Mouse (Mus musculus): ENCODE data around the gene Psors1c2. TPM values are rescaled to one million over a fixed set of nuclear protein-coding genes. Genes with fewer than 3 reads are reported as not detected.

Psors1c2 gene
- polyA plus RNA-seq (2014; fragmentation: Illumina TruSeq; extraction: RNeasy Lipid Tissue Mini Kit (QIAGEN cat#74804); ENCODE audit: low read depth, low replicate concordance): not detected

GRCm38 (mm10) chr17:35532901-35533300 is at the start of gene Psors1c2:
Psors1c2 (plus strand) TSS chr17:35533201.

GRCm38 (mm10) chr17:35505776-35506175 is 27.2 kb upstream of the Psors1c2 start, which contains the start of gene Pou5f1:
Pou5f1 (plus strand) TSS chr17:35506018.

GRCm38 (mm10) chr17:35516652-35517500 is 16.1 kb upstream of the Psors1c2 start, which contains the start of the genes Tcf19 and Cchcr1:
Tcf19 (minus strand) TSS chr17:35516824.
Cchcr1 (plus strand) TSS chr17:35517100.

GRCm38 (mm10) chr17:35551881-35552414 is 18.9 kb downstream of the Psors1c2 start, which contains the start of gene Cdsn:
Cdsn (plus strand) TSS chr17:35552128.

GRCm38 (mm10) chr17:35567150-35567549 is 34.1 kb downstream of the Psors1c2 start, which contains the start of gene 2300002M23Rik:
2300002M23Rik (plus strand) TSS chr17:35567450.

Other genes with a start within 250 kb of the Psors1c2 start
- not detected for gene H2-Q1, start 212.8 kb upstream of the Psors1c2 start, polyA plus RNA-seq (2014; fragmentation: Illumina TruSeq; extraction: RNeasy Lipid Tissue Mini Kit (QIAGEN cat#74804); ENCODE audit: low read depth, low replicate concordance)
- 3.6 TPM for gene H2-Q2, start 191.0 kb upstream of the Psors1c2 start, polyA plus RNA-seq (2014; fragmentation: Illumina TruSeq; extraction: RNeasy Lipid Tissue Mini Kit (QIAGEN cat#74804); ENCODE audit: low read depth, low replicate concordance)
- gene H2-Q4, start 153.6 kb upstream of the Psors1c2 start, polyA plus RNA-seq (2014; fragmentation: Illumina TruSeq; extraction: RNeasy Lipid Tissue Mini Kit (QIAGEN cat#74804); ENCODE audit: low read depth, low replicate concordance): 52.9 TPM
- gene H2-Q6, start 108.4 kb upstream of the Psors1c2 start, polyA plus RNA-seq (2014; fragmentation: Illumina TruSeq; extraction: RNeasy Lipid Tissue Mini Kit (QIAGEN cat#74804); ENCODE audit: low read depth, low replicate concordance): 27.5 TPM
- gene H2-Q7, start 94.0 kb upstream of the Psors1c2 start, polyA plus RNA-seq (2014; fragmentation: Illumina TruSeq; extraction: RNeasy Lipid Tissue Mini Kit (QIAGEN cat#74804); ENCODE audit: low read depth, low replicate concordance): 30.0 TPM
- 6.2 TPM for gene H2-Q10, start 63.1 kb upstream of the Psors1c2 start, polyA plus RNA-seq (2014; fragmentation: Illumina TruSeq; extraction: RNeasy Lipid Tissue Mini Kit (QIAGEN cat#74804); ENCODE audit: low read depth, low replicate concordance)
- gene Pou5f1, start 27.2 kb upstream of the Psors1c2 start, polyA plus RNA-seq (2014; fragmentation: Illumina TruSeq; extraction: RNeasy Lipid Tissue Mini Kit (QIAGEN cat#74804); ENCODE audit: low read depth, low replicate concordance): not detected
- gene Tcf19, start 16.4 kb upstream of the Psors1c2 start, polyA plus RNA-seq (2014; fragmentation: Illumina TruSeq; extraction: RNeasy Lipid Tissue Mini Kit (QIAGEN cat#74804); ENCODE audit: low read depth, low replicate concordance): 6.6 TPM
- gene Cchcr1, start 16.1 kb upstream of the Psors1c2 start, polyA plus RNA-seq (2014; fragmentation: Illumina TruSeq; extraction: RNeasy Lipid Tissue Mini Kit (QIAGEN cat#74804); ENCODE audit: low read depth, low replicate concordance): 13.5 TPM
- gene Cdsn, start 18.9 kb downstream of the Psors1c2 start, polyA plus RNA-seq (2014; fragmentation: Illumina TruSeq; extraction: RNeasy Lipid Tissue Mini Kit (QIAGEN cat#74804); ENCODE audit: low read depth, low replicate concordance): 27.1 TPM
- gene 2300002M23Rik, start 34.2 kb downstream of the Psors1c2 start, polyA plus RNA-seq (2014; fragmentation: Illumina TruSeq; extraction: RNeasy Lipid Tissue Mini Kit (QIAGEN cat#74804); ENCODE audit: low read depth, low replicate concordance): 0.65 TPM
- gene Sfta2, start 68.3 kb downstream of the Psors1c2 start, polyA plus RNA-seq (2014; fragmentation: Illumina TruSeq; extraction: RNeasy Lipid Tissue Mini Kit (QIAGEN cat#74804); ENCODE audit: low read depth, low replicate concordance): 0.82 TPM
- not detected for gene Gm9573, start 93.4 kb downstream of the Psors1c2 start, polyA plus RNA-seq (2014; fragmentation: Illumina TruSeq; extraction: RNeasy Lipid Tissue Mini Kit (QIAGEN cat#74804); ENCODE audit: low read depth, low replicate concordance)
- gene Mucl3, start 110.5 kb downstream of the Psors1c2 start, polyA plus RNA-seq (2014; fragmentation: Illumina TruSeq; extraction: RNeasy Lipid Tissue Mini Kit (QIAGEN cat#74804); ENCODE audit: low read depth, low replicate concordance): not detected
- gene Vars2, start 134.4 kb downstream of the Psors1c2 start, polyA plus RNA-seq (2014; fragmentation: Illumina TruSeq; extraction: RNeasy Lipid Tissue Mini Kit (QIAGEN cat#74804); ENCODE audit: low read depth, low replicate concordance): 13.1 TPM
- gene Gtf2h4, start 140.5 kb downstream of the Psors1c2 start, polyA plus RNA-seq (2014; fragmentation: Illumina TruSeq; extraction: RNeasy Lipid Tissue Mini Kit (QIAGEN cat#74804); ENCODE audit: low read depth, low replicate concordance): 14.5 TPM
- gene Ddr1, start 171.4 kb downstream of the Psors1c2 start, polyA plus RNA-seq (2014; fragmentation: Illumina TruSeq; extraction: RNeasy Lipid Tissue Mini Kit (QIAGEN cat#74804); ENCODE audit: low read depth, low replicate concordance): 40.9 TPM